Mouse (Mus musculus) kidney, embryonic 14.5 days (tissue): ENCODE results near the gene Vmn2r5. TPM values are rescaled to one million over a fixed set of nuclear protein-coding genes. Genes with fewer than 3 reads are reported as not detected.
"Not testable (repeated sequence)": the region's sequence is repeated elsewhere in the genome, so short reads cannot be mapped to it uniquely, and the experiment has no call there.

Experiments used
- ATAC-seq: fragments of 200-750 bp; cut with Nextera tagmentation; 2 replicates; pipeline ENCODE4 v1.8.0; 2017; ENCODE audit warnings: moderate number of reproducible peaks, mild to moderate bottlenecking, moderate TSS enrichment, moderate library complexity; ENCODE audit not compliant: low FRiP score, low TSS enrichment
- H3K27ac ChIP-seq: fragments of 300-500 bp; sonication (generic); 2 replicates; pipeline ENCODE4 v1.5.1; 2014; ENCODE audit warnings: low read depth, mild to moderate bottlenecking, low read length, moderate library complexity, mixed read lengths
- H3K27me3 ChIP-seq: fragments of 300-500 bp; sonication (generic); 2 replicates; pipeline ENCODE4 v1.6.1; 2014; ENCODE audit warnings: mild to moderate bottlenecking, low read length; ENCODE audit not compliant: control insufficient read depth, insufficient read depth
- H3K36me3 ChIP-seq: fragments of 300-500 bp; sonication (generic); 2 replicates; pipeline ENCODE4 v1.6.1; 2014; ENCODE audit warnings: low read length, mixed read lengths; ENCODE audit not compliant: control insufficient read depth, insufficient read depth
- H3K4me1 ChIP-seq: fragments of 300-500 bp; sonication (generic); 2 replicates; pipeline ENCODE4 v1.6.1; 2014; ENCODE audit warnings: low read length, mixed read lengths; ENCODE audit not compliant: control insufficient read depth, insufficient read depth
- H3K4me2 ChIP-seq: fragments of 300-500 bp; sonication (generic); replicated peaks from 2 replicates; pipeline ENCODE4 v1.6.1; 2014; ENCODE audit warnings: low read depth, mild to moderate bottlenecking, low read length
- H3K4me3 ChIP-seq: fragments of 300-500 bp; sonication (generic); 2 replicates; pipeline ENCODE4 v1.5.1; 2014; ENCODE audit warnings: mild to moderate bottlenecking, low read length
- H3K9ac ChIP-seq: fragments of 300-500 bp; sonication (generic); 2 replicates; pipeline ENCODE4 v1.6.1; 2014; ENCODE audit warnings: low read depth, mild to moderate bottlenecking, low read length, moderate library complexity
- H3K9me3 ChIP-seq: fragments of 300-500 bp; sonication (generic); 2 replicates; pipeline ENCODE4 v1.6.1; 2016; ENCODE audit warnings: low read length; ENCODE audit not compliant: control insufficient read depth
- WGBS: fragments of 180-500 bp; shearing (Covaris S2); extraction: QIAGEN DNeasy Blood & Tissue Kit; methylation state at CpG from one replicate; pipeline ENCODE4 v1.1.7; 2014; 5-methylcytosine and 5-hydroxymethylcytosine counted together
- polyA plus RNA-seq: library from polyadenylated mRNA; unstranded; fragments of >200 nt; fragmentation: Nextera tagmentation; extraction: Ambion mirVana; gene quantifications from 2 replicates; pipeline ENCODE4 v1.2.1, GENCODE M21; 2014

The Vmn2r5 gene
- polyA plus RNA-seq: not detected in 2 replicates

DNA sequence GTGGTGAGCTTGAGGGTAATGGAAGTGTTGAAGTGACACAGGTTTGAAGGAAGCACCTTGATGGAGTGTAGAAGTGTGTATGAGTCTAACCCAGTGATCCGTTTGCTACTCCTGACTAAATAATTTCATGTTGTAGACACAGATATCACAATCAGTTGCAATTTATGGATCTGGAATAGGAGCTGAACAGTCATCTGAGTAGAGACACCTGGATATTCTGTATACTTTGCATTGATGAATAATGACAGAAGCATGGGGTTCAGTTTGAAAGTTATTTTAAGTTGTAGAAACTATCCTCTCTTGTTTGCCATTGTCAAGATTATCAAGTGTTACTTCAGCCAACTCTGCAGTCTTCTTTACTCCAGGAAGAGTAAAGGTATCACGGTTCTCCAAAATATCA lies at the start of gene Vmn2r5:
TSS of gene Vmn2r5 (minus strand) at position 101 of the 400 bp plus-strand sequence.
- ATAC-seq: not testable (repeated sequence)
- WGBS: no CpG with 5 or more reads among the region's 2 CpGs

DNA sequence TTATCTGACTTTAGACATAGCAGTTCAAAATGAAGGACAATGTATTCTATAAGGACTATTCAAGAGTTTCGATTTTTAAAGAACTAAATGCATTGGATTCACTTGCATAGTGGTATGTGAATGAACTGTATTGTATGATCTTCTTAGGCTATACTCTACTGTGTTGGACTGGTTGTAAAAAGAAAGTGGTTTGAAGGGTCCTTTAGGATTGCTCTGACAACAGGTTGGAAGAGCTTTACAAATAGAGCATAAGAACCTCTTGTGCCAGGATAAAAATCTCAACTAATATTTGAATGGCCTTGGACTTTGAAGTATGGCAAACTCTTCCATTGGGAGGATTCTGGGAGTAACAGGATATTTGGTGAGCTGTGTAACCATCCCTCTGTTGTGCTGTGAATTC lies 13.9 kb upstream of the Vmn2r5 start:
- ATAC-seq, H3K36me3 ChIP-seq: not testable (repeated sequence)

More for the DNA sequence above, at the start of gene Vmn2r5:
- not testable (repeated sequence) for H3K4me3 ChIP-seq, H3K9me3 ChIP-seq, H3K36me3 ChIP-seq, H3K27ac ChIP-seq, H3K4me1 ChIP-seq, H3K27me3 ChIP-seq, H3K9ac ChIP-seq, H3K4me2 ChIP-seq

More for the DNA sequence above, 13.9 kb upstream of the Vmn2r5 start:
- WGBS: 71% methylated on average over 1 of the region's 1 CpGs
- not testable (repeated sequence) for H3K9ac ChIP-seq, H3K9me3 ChIP-seq, H3K4me1 ChIP-seq, H3K27ac ChIP-seq, H3K4me3 ChIP-seq, H3K27me3 ChIP-seq, H3K4me2 ChIP-seq

Other genes starting within 250 kb of the Vmn2r5 start
- not detected in 2 replicates for gene Vmn2r3, start 220.1 kb downstream of the Vmn2r5 start, polyA plus RNA-seq
- not detected in 2 replicates for gene Vmn2r4, start 94.5 kb downstream of the Vmn2r5 start, polyA plus RNA-seq
- gene Vmn2r6, start 56.0 kb upstream of the Vmn2r5 start, polyA plus RNA-seq: not detected in 2 replicates